Mouse (Mus musculus): Measurements from ENCODE around the gene Caprin1.

GRCm38 (mm10) chr2:103743988-103744387, 53.5 kb downstream of the Caprin1 start:
- TF ChIP-seq GATA1 (IDR thresholded peaks at IDR 0.05; ENCODE audit: low read length) (no peak), TAL1 (IDR thresholded peaks at IDR 0.05; ENCODE audit: low read length) (no peak)
